Mouse (Mus musculus) urinary bladder, postnatal 25 days (tissue): ENCODE data around the gene Wnt9a.
"Not testable (repeated sequence)": the region's sequence is repeated elsewhere in the genome, so short reads cannot be mapped to it uniquely, and the experiment has no call there.

ENCODE experiments used
- DNase-seq: peaks from one replicate; pipeline ENCODE4 v3.0.0; 2022; ENCODE audit warnings: low spot score

The Wnt9a gene

GRCm38 (mm10) chr11:59306461-59307421 is at the start of gene Wnt9a:
Wnt9a (plus strand) TSS chr11:59306928.
- peak; percentile 73 for DNase-seq

- no peak for DNase-seq
These were observed 47.1 kb upstream of the Wnt9a start for GRCm38 (mm10) chr11:59259647-59260046.

- DNase-seq, result no peak
These were observed 45.8 kb upstream of the Wnt9a start for GRCm38 (mm10) chr11:59260706-59261493.

- no peak for DNase-seq
These were observed 44.4 kb upstream of the Wnt9a start for GRCm38 (mm10) chr11:59262308-59262707.

- DNase-seq, result peak; percentile 19
These were observed 42.7 kb upstream of the Wnt9a start for GRCm38 (mm10) chr11:59263870-59264563.

GRCm38 (mm10) chr11:59264593-59264992 is 42.1 kb upstream of the Wnt9a start:
- no peak for DNase-seq

- no peak for DNase-seq
These were observed 41.4 kb upstream of the Wnt9a start for GRCm38 (mm10) chr11:59265154-59265813.

GRCm38 (mm10) chr11:59266727-59267126 is 40.0 kb upstream of the Wnt9a start:
- DNase-seq, result no peak

GRCm38 (mm10) chr11:59274184-59274583 is 32.5 kb upstream of the Wnt9a start:
- no peak for DNase-seq

GRCm38 (mm10) chr11:59276877-59277276 is 29.9 kb upstream of the Wnt9a start:
- DNase-seq, result no peak

GRCm38 (mm10) chr11:59278047-59278446 is 28.7 kb upstream of the Wnt9a start:
- no peak for DNase-seq

- DNase-seq, result no peak
These were observed 24.6 kb upstream of the Wnt9a start for GRCm38 (mm10) chr11:59282111-59282510.

- peak; percentile 39 for DNase-seq
These were observed 23.8 kb upstream of the Wnt9a start for GRCm38 (mm10) chr11:59282933-59283332.

- DNase-seq, result peak; percentile 29
These were observed 22.6 kb upstream of the Wnt9a start for GRCm38 (mm10) chr11:59284146-59284545.

GRCm38 (mm10) chr11:59289706-59290105 is 17.0 kb upstream of the Wnt9a start:
- peak; percentile 21 for DNase-seq

- DNase-seq, result no peak
These were observed 15.9 kb upstream of the Wnt9a start, which contains the start of gene Wnt3a for GRCm38 (mm10) chr11:59290702-59291303. Wnt3a (minus strand) TSS chr11:59290752.

- peak; percentile 53 for DNase-seq
These were observed 13.1 kb upstream of the Wnt9a start for GRCm38 (mm10) chr11:59293616-59294015.

GRCm38 (mm10) chr11:59297941-59298340 is 8.8 kb upstream of the Wnt9a start:
- peak; percentile 32 for DNase-seq

- peak; percentile 24 for DNase-seq
These were observed 6.5 kb upstream of the Wnt9a start for GRCm38 (mm10) chr11:59300185-59300584.

- DNase-seq, result not testable (repeated sequence)
These were observed 5.7 kb upstream of the Wnt9a start for GRCm38 (mm10) chr11:59301053-59301452.
